Mouse (Mus musculus): ENCODE measurements at regions not wholly inside any gene's neighbourhood (a gene's known extent, or its start where the extent isn't known, plus 50 kb on each side); places are given as distances from the start of the nearest gene placed in this dataset.

GRCm38 (mm10) chr12:49732351-49732750, 347.4 kb downstream of the Gm43517 start:
- DNase-seq (ENCODE audit: low spot score in 2 of 2), result no peak
- intact Hi-C loops (cut with DNase I), result no loop called here

GRCm38 (mm10) chr12:49737100-49737499, 352.1 kb downstream of the Gm43517 start:
- DNase-seq (ENCODE audit: low spot score in 2 of 2), result no peak
- intact Hi-C loops (cut with DNase I), result no loop called here

GRCm38 (mm10) chr12:49739960-49740740, 355.2 kb downstream of the Gm43517 start:
- peak; percentile 27 to 52 for DNase-seq (ENCODE audit: low spot score in 2 of 2)
- intact Hi-C loops (cut with DNase I), result loop anchor here (5.0 kb wide), 5 partner anchors 92 to 372 kb away; no protein-coding TSS in a partner anchor

- intact Hi-C loops (cut with DNase I), result loop anchor here (5.0 kb wide), 5 partner anchors 89 to 369 kb away; no protein-coding TSS in a partner anchor
- peak in 1 of 2 experiments; percentile 75 for DNase-seq (ENCODE audit: low spot score in 2 of 2)
Measured at GRCm38 (mm10) chr12:49743402-49743801, 358.4 kb downstream of the Gm43517 start.

- no peak for DNase-seq (ENCODE audit: low spot score in 2 of 2)
- intact Hi-C loops (cut with DNase I), result no loop called here
Measured at GRCm38 (mm10) chr12:49747081-49747480, 362.1 kb downstream of the Gm43517 start.

- peak in 1 of 2 experiments; percentile 47 for DNase-seq (ENCODE audit: low spot score in 2 of 2)
- intact Hi-C loops (cut with DNase I), result no loop called here
Measured at GRCm38 (mm10) chr12:49758391-49758790, 373.4 kb downstream of the Gm43517 start.

- intact Hi-C loops (cut with DNase I), result loop anchor here (5.0 kb wide), 1 partner anchor 128 kb away; no protein-coding TSS in a partner anchor
- DNase-seq (ENCODE audit: low spot score in 2 of 2), result peak in 1 of 2 experiments; percentile 14
Measured at GRCm38 (mm10) chr12:49764541-49764940, 379.6 kb downstream of the Gm43517 start.

- DNase-seq (ENCODE audit: low spot score in 2 of 2), result no peak
- intact Hi-C loops (cut with DNase I), result no loop called here
Measured at GRCm38 (mm10) chr12:49808341-49808740, 423.4 kb downstream of the Gm43517 start.

- DNase-seq (ENCODE audit: low spot score in 2 of 2), result no peak
- intact Hi-C loops (cut with DNase I), result no loop called here
Measured at GRCm38 (mm10) chr12:49814653-49815052, 429.7 kb downstream of the Gm43517 start.

GRCm38 (mm10) chr12:49827769-49828168, 442.8 kb downstream of the Gm43517 start:
- intact Hi-C loops (cut with DNase I), result no loop called here
- no peak for DNase-seq (ENCODE audit: low spot score in 2 of 2)

GRCm38 (mm10) chr12:49828553-49828952, 443.6 kb downstream of the Gm43517 start:
- intact Hi-C loops (cut with DNase I), result no loop called here
- DNase-seq (ENCODE audit: low spot score in 2 of 2), result no peak

- DNase-seq (ENCODE audit: low spot score in 2 of 2), result peak; percentile 10 to 28
- intact Hi-C loops (cut with DNase I), result loop anchor here (2.0 to 5.0 kb wide), 2 partner anchors 88 to 118 kb away; no protein-coding TSS in a partner anchor
Measured at GRCm38 (mm10) chr12:49830665-49831064, 445.7 kb downstream of the Gm43517 start.

- DNase-seq (ENCODE audit: low spot score in 2 of 2), result peak in 1 of 2 experiments; percentile 62
- intact Hi-C loops (cut with DNase I), result loop anchor here (5.0 kb wide), 1 partner anchor 90 kb away; no protein-coding TSS in a partner anchor
Measured at GRCm38 (mm10) chr12:49832118-49832847, 447.3 kb downstream of the Gm43517 start.

- intact Hi-C loops (cut with DNase I), result no loop called here
- no peak for DNase-seq (ENCODE audit: low spot score in 2 of 2)
Measured at GRCm38 (mm10) chr12:49836282-49837070, 451.5 kb downstream of the Gm43517 start.

- peak in 1 of 2 experiments; percentile 55 for DNase-seq (ENCODE audit: low spot score in 2 of 2)
- intact Hi-C loops (cut with DNase I), result no loop called here
Measured at GRCm38 (mm10) chr12:49885507-49885906, 500.5 kb downstream of the Gm43517 start.

- intact Hi-C loops (cut with DNase I), result no loop called here
- DNase-seq (ENCODE audit: low spot score in 2 of 2), result peak in 1 of 2 experiments; percentile 39
Measured at GRCm38 (mm10) chr12:49887246-49887645, 502.3 kb downstream of the Gm43517 start.

- DNase-seq (ENCODE audit: low spot score in 2 of 2), result no peak
- intact Hi-C loops (cut with DNase I), result no loop called here
Measured at GRCm38 (mm10) chr12:49897768-49898167, 512.8 kb downstream of the Gm43517 start.

GRCm38 (mm10) chr12:49915691-49916090, 530.7 kb downstream of the Gm43517 start:
- no peak for DNase-seq (ENCODE audit: low spot score in 2 of 2)
- intact Hi-C loops (cut with DNase I), result no loop called here

- peak in 1 of 2 experiments; percentile 68 for DNase-seq (ENCODE audit: low spot score in 2 of 2)
- intact Hi-C loops (cut with DNase I), result no loop called here
Measured at GRCm38 (mm10) chr12:49921608-49922007, 536.6 kb downstream of the Gm43517 start.

- intact Hi-C loops (cut with DNase I), result loop anchor here (10.0 kb wide), 1 partner anchor 354 kb away; no protein-coding TSS in a partner anchor
- no peak for DNase-seq (ENCODE audit: low spot score in 2 of 2)
Measured at GRCm38 (mm10) chr12:49940818-49941217, 555.8 kb downstream of the Gm43517 start.

All from left cerebral cortex, postnatal 25 days (tissue).